Mouse (Mus musculus): ENCODE measurements around the gene N4bp2l1. TPM values are rescaled to one million over a fixed set of nuclear protein-coding genes. Genes with fewer than 3 reads are reported as not detected.
A peak's percentile ranks its signal among the peaks of the same experiment; 100 is the strongest.
"Not testable (repeated sequence)": the region's sequence is repeated elsewhere in the genome, so short reads cannot be mapped to it uniquely, and the experiment has no call there.

N4bp2l1 gene
- polyA plus RNA-seq (2015; fragmentation: Nextera tagmentation; extraction: Ambion mirVana) = 5.8 and 6.4 TPM in 2 replicates

DNA sequence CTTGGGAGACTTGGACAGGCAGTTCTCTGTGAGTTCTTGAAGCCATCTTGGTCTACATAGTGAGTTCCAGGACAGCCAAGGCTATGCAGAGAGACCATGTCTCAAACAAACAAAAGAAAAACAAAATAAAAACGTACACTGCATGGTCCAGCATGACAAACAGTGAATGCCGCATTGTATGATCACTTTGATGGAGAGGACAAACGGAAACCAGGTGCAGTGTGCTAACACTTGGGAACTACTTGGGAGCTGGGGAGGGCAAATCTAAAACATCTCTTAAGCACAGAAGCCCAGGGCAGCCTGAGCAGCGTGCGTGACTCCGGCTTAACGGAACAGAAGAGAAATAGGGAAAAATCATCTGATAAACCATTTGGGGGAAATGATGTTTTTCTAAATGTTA lies at the start of gene N4bp2l1:
Gene N4bp2l1 (minus strand): TSS at position 101 of the 400 bp plus-strand sequence.
- Histone ChIP-seq H3K36me3 (ENCODE audit: insufficient read depth, low read length) (no peaks in the 10 kb centered on the region), H3K27me3 (ENCODE audit: insufficient read depth, low read length) (0 out of 2 replicates have a peak, but pooled peaks cover 8% of the 10 kb centered on the region), H3K27ac (ENCODE audit: low read length) (no peak within 1 kb of the TSS), H3K9me3 (ENCODE audit: low read length) (no peaks in the 10 kb centered on the region), H3K4me2 (replicated peaks; ENCODE audit: low read depth, low read length) (no peak within 1 kb of the TSS), H3K4me1 (ENCODE audit: insufficient read depth, low read length) (peaks cover 27% of the 10 kb centered on the region), H3K4me3 (ENCODE audit: low read length) (no peak within 1 kb of the TSS), H3K9ac (replicated peaks; ENCODE audit: low read length) (no peak within 1 kb of the TSS)
- ATAC-seq (ENCODE audit: low FRiP score, low TSS enrichment) = no peak
- WGBS = 88% methylated on average over 7 of the region's 7 CpGs

DNA sequence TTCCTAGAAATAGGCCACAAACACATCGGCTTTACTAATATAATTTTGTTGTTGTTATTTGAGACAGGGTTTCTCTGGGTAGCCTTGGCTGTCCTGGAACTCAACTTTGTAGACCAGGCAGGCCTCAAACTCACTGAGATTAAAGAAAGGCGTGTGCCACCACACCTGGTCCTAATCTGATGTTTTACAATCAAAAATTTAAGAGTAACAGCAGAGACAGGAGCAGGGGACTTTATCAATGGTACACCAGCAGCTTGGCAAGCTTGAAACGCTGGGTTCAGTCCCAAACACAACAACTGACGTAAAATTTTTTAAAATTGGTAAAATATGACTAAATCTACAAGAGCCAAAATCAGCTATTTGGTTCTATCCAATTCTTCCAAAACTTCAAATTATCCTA lies 47.9 kb upstream of the N4bp2l1 start:
- Histone ChIP-seq H3K27me3 (ENCODE audit: insufficient read depth, low read length) (no peaks in the 10 kb centered on the region), H3K4me1 (ENCODE audit: insufficient read depth, low read length) (no peaks in the 10 kb centered on the region), H3K36me3 (ENCODE audit: insufficient read depth, low read length) (peaks cover 24% of the 10 kb centered on the region), H3K4me3 (ENCODE audit: low read length) (no peak overlapping the region), H3K27ac (ENCODE audit: low read length) (no peak overlapping the region), H3K4me2 (replicated peaks; ENCODE audit: low read depth, low read length) (no peak overlapping the region), H3K9ac (replicated peaks; ENCODE audit: low read length) (no peak overlapping the region), H3K9me3 (ENCODE audit: low read length) (no peaks in the 10 kb centered on the region)
- 96% methylated on average over 4 of the region's 4 CpGs for WGBS
- no peak for ATAC-seq (ENCODE audit: low FRiP score, low TSS enrichment)

DNA sequence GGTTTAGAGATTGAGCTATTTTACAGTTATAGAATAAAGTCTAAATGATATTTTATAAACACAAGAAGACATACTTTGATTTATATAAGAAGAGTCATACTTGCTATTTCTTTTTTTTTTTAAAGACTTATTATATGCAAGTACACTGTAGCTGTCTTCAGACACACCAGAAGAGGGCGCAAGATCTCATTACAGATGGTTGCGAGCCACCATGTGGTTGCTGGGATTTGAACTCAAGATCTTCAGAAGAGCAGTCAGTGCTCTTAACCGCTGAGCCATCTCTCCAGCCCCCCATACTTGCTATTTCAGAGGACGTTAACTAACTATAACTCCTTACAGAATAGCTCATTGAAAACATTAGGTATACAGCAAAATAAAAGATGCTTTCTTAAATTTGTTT lies 46.4 kb upstream of the N4bp2l1 start:
- not testable (repeated sequence) for H3K9me3 ChIP-seq (ENCODE audit: low read length); H3K27me3 ChIP-seq (ENCODE audit: insufficient read depth, low read length); H3K4me1 ChIP-seq (ENCODE audit: insufficient read depth, low read length); H3K9ac ChIP-seq (replicated peaks; ENCODE audit: low read length); H3K27ac ChIP-seq (ENCODE audit: low read length); H3K4me2 ChIP-seq (replicated peaks; ENCODE audit: low read depth, low read length); ATAC-seq (ENCODE audit: low FRiP score, low TSS enrichment); H3K4me3 ChIP-seq (ENCODE audit: low read length)
- 95% methylated on average over 4 of the region's 4 CpGs for WGBS
- peaks cover 19% of the 10 kb centered on the region for H3K36me3 ChIP-seq (ENCODE audit: insufficient read depth, low read length)

DNA sequence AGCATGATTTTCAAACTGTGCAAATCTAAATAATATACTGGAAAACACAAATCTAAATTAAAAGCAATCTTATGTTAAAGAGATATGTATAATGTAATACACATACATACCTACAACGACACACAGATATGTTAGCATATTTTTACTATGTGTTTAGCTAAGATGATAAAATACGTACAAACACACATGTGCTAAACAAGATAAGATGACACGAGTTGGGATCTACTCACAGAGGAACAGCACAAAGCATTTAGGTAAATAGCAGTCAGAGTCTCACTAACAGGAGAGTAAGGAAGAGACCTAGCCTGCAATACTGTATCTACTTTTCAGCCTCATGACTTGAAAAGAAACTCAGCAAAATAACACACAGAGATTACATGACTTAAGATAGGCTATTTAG lies 44.5 kb upstream of the N4bp2l1 start:
- Histone ChIP-seq H3K4me3 (ENCODE audit: low read length) (no peak overlapping the region), H3K4me2 (replicated peaks; ENCODE audit: low read depth, low read length) (no peak overlapping the region), H3K36me3 (ENCODE audit: insufficient read depth, low read length) (peaks cover 24% of the 10 kb centered on the region), H3K27ac (ENCODE audit: low read length) (no peak overlapping the region), H3K9me3 (ENCODE audit: low read length) (no peaks in the 10 kb centered on the region), H3K9ac (replicated peaks; ENCODE audit: low read length) (no peak overlapping the region), H3K27me3 (ENCODE audit: insufficient read depth, low read length) (no peaks in the 10 kb centered on the region), H3K4me1 (ENCODE audit: insufficient read depth, low read length) (no peaks in the 10 kb centered on the region)
- no peak for ATAC-seq (ENCODE audit: low FRiP score, low TSS enrichment)
- 97% methylated on average over 3 of the region's 3 CpGs for WGBS

DNA sequence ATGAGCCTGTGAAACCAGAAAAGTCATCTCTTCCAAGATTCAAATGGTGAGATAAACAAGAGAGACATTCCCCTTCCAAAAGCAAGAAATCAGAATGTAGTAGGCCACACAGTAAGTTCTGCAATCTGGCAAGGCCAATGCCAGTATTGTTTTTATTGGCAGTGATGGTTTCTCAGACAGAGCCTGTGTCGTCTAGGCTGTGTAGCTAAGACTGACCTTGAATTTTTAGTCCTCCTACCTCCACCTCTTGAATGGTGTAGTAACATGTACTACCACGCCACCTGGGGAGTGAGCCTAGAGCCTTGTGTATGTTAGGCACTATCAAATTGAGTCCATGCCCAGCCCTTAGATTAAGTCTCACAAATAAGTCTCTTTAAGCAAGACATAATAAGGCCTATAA lies 32.7 kb upstream of the N4bp2l1 start:
- H3K4me3 ChIP-seq (ENCODE audit: low read length) = no peak overlapping the region
- H3K36me3 ChIP-seq (ENCODE audit: insufficient read depth, low read length) = 0 out of 2 replicates have a peak, but pooled peaks cover 7% of the 10 kb centered on the region
- no peak for ATAC-seq (ENCODE audit: low FRiP score, low TSS enrichment)
- 61% methylated on average over 2 of the region's 2 CpGs for WGBS
- no peak overlapping the region for H3K9ac ChIP-seq (replicated peaks; ENCODE audit: low read length)
- no peak overlapping the region for H3K27ac ChIP-seq (ENCODE audit: low read length)
- H3K9me3 ChIP-seq (ENCODE audit: low read length) = no peaks in the 10 kb centered on the region
- no peaks in the 10 kb centered on the region for H3K27me3 ChIP-seq (ENCODE audit: insufficient read depth, low read length)
- peaks cover 7% of the 10 kb centered on the region; the same call in 1 of the 2 replicates for H3K4me1 ChIP-seq (ENCODE audit: insufficient read depth, low read length)
- H3K4me2 ChIP-seq (replicated peaks; ENCODE audit: low read depth, low read length) = no peak overlapping the region

DNA sequence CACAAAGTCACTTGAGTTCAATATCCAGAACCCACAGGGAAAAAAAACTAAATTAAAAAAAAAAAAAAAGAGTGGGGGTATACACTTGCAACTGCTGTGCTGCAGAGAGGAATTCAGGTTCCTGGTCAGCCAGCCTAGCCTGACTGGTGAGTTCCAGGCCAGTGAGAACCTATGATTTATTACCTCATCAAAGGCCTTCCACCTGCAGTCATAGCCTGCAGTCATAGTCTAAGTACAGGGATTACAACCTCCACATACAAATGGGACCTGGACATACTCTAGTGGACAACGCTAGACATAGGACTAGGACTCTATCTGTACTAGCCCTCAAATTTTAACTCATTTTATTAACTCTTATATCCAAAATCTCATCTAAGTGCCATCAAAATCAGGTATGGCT lies 32.3 kb upstream of the N4bp2l1 start:
- H3K36me3 ChIP-seq (ENCODE audit: insufficient read depth, low read length) = 0 out of 2 replicates have a peak, but pooled peaks cover 6% of the 10 kb centered on the region

DNA sequence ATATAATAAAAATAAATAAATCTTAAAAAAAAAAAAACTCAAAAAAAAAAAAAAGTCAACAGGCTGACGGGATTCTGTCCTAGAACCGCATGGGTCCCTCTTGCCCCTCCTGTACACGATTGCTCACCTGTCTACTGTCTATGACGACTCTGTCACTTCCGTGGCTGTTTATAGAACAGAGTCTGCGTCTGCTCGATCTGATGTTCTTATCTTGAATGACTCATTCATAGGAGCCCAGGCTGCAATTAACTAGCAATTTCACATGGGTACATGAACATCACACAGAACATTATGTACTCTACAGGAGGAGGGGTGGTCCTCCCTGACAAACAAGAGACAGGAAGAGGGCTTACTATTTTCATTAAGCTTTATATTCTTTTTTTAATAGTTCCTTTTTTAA lies 28.5 kb upstream of the N4bp2l1 start:
- WGBS = 85% methylated on average over 7 of the region's 7 CpGs
- ATAC-seq (ENCODE audit: low FRiP score, low TSS enrichment) = no peak

More for the DNA sequence above, 32.3 kb upstream of the N4bp2l1 start:
- Histone ChIP-seq H3K27me3 (ENCODE audit: insufficient read depth, low read length) (no peaks in the 10 kb centered on the region), H3K9me3 (ENCODE audit: low read length) (no peaks in the 10 kb centered on the region), H3K4me1 (ENCODE audit: insufficient read depth, low read length) (peaks cover 7% of the 10 kb centered on the region; the same call in 1 of the 2 replicates), H3K4me3 (ENCODE audit: low read length) (no peak overlapping the region), H3K4me2 (replicated peaks; ENCODE audit: low read depth, low read length) (no peak overlapping the region), H3K27ac (ENCODE audit: low read length) (no peak overlapping the region), H3K9ac (replicated peaks; ENCODE audit: low read length) (no peak overlapping the region)
- WGBS = 69% methylated on average over 1 of the region's 1 CpGs
- ATAC-seq (ENCODE audit: low FRiP score, low TSS enrichment) = peak; percentile 82; the same call in 1 of the 2 replicates

DNA sequence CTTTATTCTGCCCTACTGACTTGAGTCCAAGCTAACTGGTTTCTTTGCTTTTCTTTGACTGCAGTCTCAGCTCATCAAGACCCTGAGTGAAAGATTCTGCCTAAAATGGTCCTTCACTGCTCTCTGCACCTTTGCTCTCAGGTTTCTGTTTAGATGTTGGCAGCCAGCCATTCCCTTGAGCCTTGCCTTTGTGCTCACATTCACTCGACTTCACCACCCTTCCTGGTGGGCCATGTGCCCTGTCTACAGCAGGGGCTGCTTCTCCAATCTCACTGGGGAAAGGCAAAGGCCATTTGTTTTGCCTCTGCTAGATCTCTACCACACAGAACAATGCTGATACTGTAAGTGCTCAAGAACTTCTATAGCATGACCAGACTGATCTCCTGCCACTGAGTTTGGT lies 25.8 kb upstream of the N4bp2l1 start:
- Histone ChIP-seq H3K27me3 (ENCODE audit: insufficient read depth, low read length) (no peaks in the 10 kb centered on the region), H3K36me3 (ENCODE audit: insufficient read depth, low read length) (0 out of 2 replicates have a peak, but pooled peaks cover 2% of the 10 kb centered on the region), H3K4me2 (replicated peaks; ENCODE audit: low read depth, low read length) (no peak overlapping the region), H3K4me3 (ENCODE audit: low read length) (no peak overlapping the region), H3K9me3 (ENCODE audit: low read length) (no peaks in the 10 kb centered on the region), H3K9ac (replicated peaks; ENCODE audit: low read length) (no peak overlapping the region), H3K27ac (ENCODE audit: low read length) (no peak overlapping the region), H3K4me1 (ENCODE audit: insufficient read depth, low read length) (peaks cover 12% of the 10 kb centered on the region)
- 21% methylated on average over 1 of the region's 1 CpGs for WGBS
- ATAC-seq (ENCODE audit: low FRiP score, low TSS enrichment) = no peak

More for the DNA sequence above, 28.5 kb upstream of the N4bp2l1 start:
- no peak overlapping the region for H3K9ac ChIP-seq (replicated peaks; ENCODE audit: low read length)
- no peaks in the 10 kb centered on the region for H3K9me3 ChIP-seq (ENCODE audit: low read length)
- no peak overlapping the region for H3K4me2 ChIP-seq (replicated peaks; ENCODE audit: low read depth, low read length)
- H3K27me3 ChIP-seq (ENCODE audit: insufficient read depth, low read length) = no peaks in the 10 kb centered on the region
- H3K36me3 ChIP-seq (ENCODE audit: insufficient read depth, low read length) = 0 out of 2 replicates have a peak, but pooled peaks cover 2% of the 10 kb centered on the region
- H3K4me1 ChIP-seq (ENCODE audit: insufficient read depth, low read length) = peaks cover 7% of the 10 kb centered on the region; the same call in 1 of the 2 replicates
- H3K27ac ChIP-seq (ENCODE audit: low read length) = no peak overlapping the region
- no peak overlapping the region for H3K4me3 ChIP-seq (ENCODE audit: low read length)

DNA sequence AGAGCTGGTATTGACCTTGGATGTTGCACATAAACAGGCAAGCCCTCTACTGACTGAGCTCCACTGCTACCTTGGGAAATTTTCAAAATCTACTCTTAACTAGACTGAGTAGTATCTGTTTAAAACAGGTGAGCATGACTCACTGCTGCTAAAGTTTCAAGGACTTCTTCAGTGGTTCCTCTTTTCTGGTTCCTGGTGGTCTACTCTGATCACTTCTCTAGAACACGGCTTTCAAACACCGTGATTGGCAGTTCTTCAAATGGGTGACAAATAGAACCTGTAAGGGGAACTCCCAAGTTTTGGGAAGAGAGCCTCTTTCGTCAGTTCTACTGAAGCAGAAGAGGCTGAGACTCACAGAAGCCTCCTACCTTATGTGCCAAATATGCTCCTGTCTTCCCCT lies 24.6 kb upstream of the N4bp2l1 start:
- WGBS = 88% methylated on average over 3 of the region's 3 CpGs
- no peaks in the 10 kb centered on the region for H3K36me3 ChIP-seq (ENCODE audit: insufficient read depth, low read length)
- H3K27me3 ChIP-seq (ENCODE audit: insufficient read depth, low read length) = no peaks in the 10 kb centered on the region
- ATAC-seq (ENCODE audit: low FRiP score, low TSS enrichment) = no peak
- no peak overlapping the region for H3K9ac ChIP-seq (replicated peaks; ENCODE audit: low read length)
- H3K9me3 ChIP-seq (ENCODE audit: low read length) = no peaks in the 10 kb centered on the region
- no peak overlapping the region for H3K4me3 ChIP-seq (ENCODE audit: low read length)
- H3K27ac ChIP-seq (ENCODE audit: low read length) = no peak overlapping the region
- H3K4me2 ChIP-seq (replicated peaks; ENCODE audit: low read depth, low read length) = no peak overlapping the region
- peaks cover 12% of the 10 kb centered on the region for H3K4me1 ChIP-seq (ENCODE audit: insufficient read depth, low read length)

DNA sequence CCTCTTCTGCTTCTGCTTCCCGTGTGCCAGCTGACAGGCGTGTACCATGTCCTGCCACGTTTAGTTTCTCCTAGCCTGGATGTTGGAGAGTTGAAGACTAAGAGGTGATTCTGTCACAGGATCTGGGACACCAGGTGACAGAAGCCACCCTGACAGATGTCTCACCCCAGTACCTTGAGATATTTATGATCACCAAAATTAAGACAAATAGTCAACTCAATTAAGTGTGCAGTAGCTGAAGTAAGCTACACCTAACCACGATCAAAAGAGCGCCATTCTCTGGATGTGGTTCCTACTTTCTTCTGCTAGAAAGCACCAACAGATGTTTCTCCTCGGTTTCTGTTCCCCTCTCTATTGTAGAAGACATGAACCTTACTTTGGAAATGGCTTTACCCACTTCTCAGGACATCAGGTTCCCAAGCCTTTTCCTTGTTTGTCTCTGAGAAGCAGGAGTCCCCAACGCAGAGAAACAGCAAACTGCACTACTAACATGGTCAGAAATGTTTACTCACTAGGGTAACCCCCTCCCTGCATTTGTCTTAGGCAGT lies 23.7 kb upstream of the N4bp2l1 start:
- no peaks in the 10 kb centered on the region for H3K27me3 ChIP-seq (ENCODE audit: insufficient read depth, low read length)
- no peak overlapping the region for H3K9ac ChIP-seq (replicated peaks; ENCODE audit: low read length)
- WGBS = 76% methylated on average over 7 of the region's 7 CpGs
- H3K4me1 ChIP-seq (ENCODE audit: insufficient read depth, low read length) = peaks cover 12% of the 10 kb centered on the region
- H3K9me3 ChIP-seq (ENCODE audit: low read length) = no peaks in the 10 kb centered on the region
- H3K4me2 ChIP-seq (replicated peaks; ENCODE audit: low read depth, low read length) = no peak overlapping the region
- ATAC-seq (ENCODE audit: low FRiP score, low TSS enrichment) = no peak
- H3K27ac ChIP-seq (ENCODE audit: low read length) = no peak overlapping the region
- no peaks in the 10 kb centered on the region for H3K36me3 ChIP-seq (ENCODE audit: insufficient read depth, low read length)
- H3K4me3 ChIP-seq (ENCODE audit: low read length) = no peak overlapping the region
